Mouse (Mus musculus): ENCODE measurements around the gene Fry.

The Fry gene

GRCm38 (mm10) chr5:150370291-150370690 lies 251.8 kb downstream of the Fry start:
- in situ Hi-C loops (cut with MboI; ENCODE audit: unreplicated experiment in 2 of 2): no loop called here

GRCm38 (mm10) chr5:150370895-150371294 lies 252.4 kb downstream of the Fry start:
- in situ Hi-C loops (cut with MboI; ENCODE audit: unreplicated experiment in 2 of 2): no loop called here

- in situ Hi-C loops (cut with MboI; ENCODE audit: unreplicated experiment in 2 of 2): no loop called here
These were observed 254.5 kb downstream of the Fry start for GRCm38 (mm10) chr5:150372956-150373355.

GRCm38 (mm10) chr5:150374778-150375559 lies 256.5 kb downstream of the Fry start:
- in situ Hi-C loops (cut with MboI; ENCODE audit: unreplicated experiment in 2 of 2): no loop called here

GRCm38 (mm10) chr5:150378586-150378985 lies 260.1 kb downstream of the Fry start:
- in situ Hi-C loops (cut with MboI; ENCODE audit: unreplicated experiment in 2 of 2): no loop called here

- in situ Hi-C loops (cut with MboI; ENCODE audit: unreplicated experiment in 2 of 2): no loop called here
These were observed 262.3 kb downstream of the Fry start for GRCm38 (mm10) chr5:150380767-150381166.

- in situ Hi-C loops (cut with MboI; ENCODE audit: unreplicated experiment in 2 of 2): no loop called here
These were observed 264.0 kb downstream of the Fry start for GRCm38 (mm10) chr5:150382411-150382810.

GRCm38 (mm10) chr5:150384272-150385215 lies 266.1 kb downstream of the Fry start:
- in situ Hi-C loops (cut with MboI; ENCODE audit: unreplicated experiment in 2 of 2): no loop called here

- in situ Hi-C loops (cut with MboI; ENCODE audit: unreplicated experiment in 2 of 2): no loop called here
These were observed 266.8 kb downstream of the Fry start for GRCm38 (mm10) chr5:150385224-150385623.

- in situ Hi-C loops (cut with MboI; ENCODE audit: unreplicated experiment in 2 of 2): no loop called here
These were observed 270.2 kb downstream of the Fry start for GRCm38 (mm10) chr5:150388623-150389022.

- in situ Hi-C loops (cut with MboI; ENCODE audit: unreplicated experiment in 2 of 2): no loop called here
These were observed 271.3 kb downstream of the Fry start for GRCm38 (mm10) chr5:150389589-150390377.

- in situ Hi-C loops (cut with MboI; ENCODE audit: unreplicated experiment in 2 of 2): no loop called here
These were observed 272.0 kb downstream of the Fry start for GRCm38 (mm10) chr5:150390422-150390821.

- in situ Hi-C loops (cut with MboI; ENCODE audit: unreplicated experiment in 2 of 2): no loop called here
These were observed 276.2 kb downstream of the Fry start for GRCm38 (mm10) chr5:150394645-150395044.

- in situ Hi-C loops (cut with MboI; ENCODE audit: unreplicated experiment in 2 of 2): no loop called here
These were observed 284.5 kb downstream of the Fry start for GRCm38 (mm10) chr5:150402832-150403447.

- in situ Hi-C loops (cut with MboI; ENCODE audit: unreplicated experiment in 2 of 2): no loop called here
These were observed 286.4 kb downstream of the Fry start for GRCm38 (mm10) chr5:150404867-150405266.

GRCm38 (mm10) chr5:150408979-150409378 lies 290.5 kb downstream of the Fry start:
- in situ Hi-C loops (cut with MboI; ENCODE audit: unreplicated experiment in 2 of 2): no loop called here

- in situ Hi-C loops (cut with MboI; ENCODE audit: unreplicated experiment in 2 of 2): no loop called here
These were observed 291.1 kb downstream of the Fry start for GRCm38 (mm10) chr5:150409451-150410045.

- in situ Hi-C loops (cut with MboI; ENCODE audit: unreplicated experiment in 2 of 2): no loop called here
These were observed 294.5 kb downstream of the Fry start for GRCm38 (mm10) chr5:150412750-150413450.

GRCm38 (mm10) chr5:150414823-150415222 lies 296.4 kb downstream of the Fry start:
- in situ Hi-C loops (cut with MboI; ENCODE audit: unreplicated experiment in 2 of 2): no loop called here

Data from v-Abl transformed pro-B cells (cell line).